Comparison of ENCODE assay signal across 39 mouse cellular contexts in genomic region chr4:137518746-137519145, GRCm38 (mm10). TPM values are rescaled to one million over a fixed set of nuclear protein-coding genes. Genes with fewer than 3 reads are reported as not detected.
DNase-seq lines count a peak whose midpoint lies in the region; ATAC-seq and TF ChIP-seq lines count a peak whose summit lies in the region.
"Had no signal": no experiment of that assay in that cellular context is flagged by ENCODE, and none has a peak within 500 bp of the region (broad histone marks: within the 10 kb centered on the region; RNA-seq: fewer than 3 reads in every experiment).

No protein-coding gene starts in this region.

- no peaks in the 10 kb centered on the region for H3K9me3 ChIP-seq in hindbrain, postnatal 0 days (ENCODE audit: low read length)
- no peaks in the 10 kb centered on the region for H3K9me3 ChIP-seq in hindbrain, embryonic 11.5 days (ENCODE audit: control insufficient read depth, low read length)
- H3K9me3 ChIP-seq in ES-Bruce4 (replicated peaks; ENCODE audit: control insufficient read depth, insufficient read depth, low read length, poor library complexity, severe bottlenecking): no peaks in the 10 kb centered on the region
- H3K9me3 ChIP-seq in ES-E14 (ENCODE audit: control insufficient read depth, insufficient read depth, low read depth, low read length): no peaks in the 10 kb centered on the region
- H3K9me3 ChIP-seq: embryonic facial prominence, embryonic 13.5 days; forebrain, embryonic 12.5 days; heart, embryonic 15.5 days; hindbrain, embryonic 12.5 days; limb, embryonic 13.5 days; midbrain, embryonic 13.5 days; neural tube, embryonic 13.5 days had no signal

- H3K27me3 ChIP-seq in hindbrain, postnatal 0 days (ENCODE audit: insufficient read depth, low read length): no peaks in the 10 kb centered on the region
- H3K27me3 ChIP-seq in hindbrain, embryonic 11.5 days (ENCODE audit: control insufficient read depth, insufficient read depth, low read length): no peaks in the 10 kb centered on the region
- H3K27me3 ChIP-seq in ES-Bruce4 (ENCODE audit: control insufficient read depth, insufficient read depth, low read length, poor library complexity, severe bottlenecking): no peaks in the 10 kb centered on the region
- H3K27me3 ChIP-seq: embryonic facial prominence, embryonic 13.5 days; forebrain, embryonic 12.5 days; heart, embryonic 15.5 days; hindbrain, embryonic 12.5 days; limb, embryonic 13.5 days; midbrain, embryonic 13.5 days; neural tube, embryonic 13.5 days had no signal

- 87% methylated on average over 14 of the region's 14 CpGs for WGBS in hindbrain, postnatal 0 days
- WGBS in hindbrain, embryonic 11.5 days: 89% methylated on average over 14 of the region's 14 CpGs

- no peak overlapping the region for H3K27ac ChIP-seq in hindbrain, postnatal 0 days
- H3K27ac ChIP-seq in hindbrain, embryonic 11.5 days (ENCODE audit: low read depth, low read length): no peak overlapping the region
- H3K27ac ChIP-seq in ES-Bruce4 (ENCODE audit: insufficient read depth, low read length): no peak overlapping the region
- H3K27ac ChIP-seq in ES-E14 (ENCODE audit: insufficient read depth, low read depth, low read length, poor library complexity, severe bottlenecking): no peak overlapping the region
- H3K27ac ChIP-seq: embryonic facial prominence, embryonic 13.5 days; forebrain, embryonic 12.5 days; heart, embryonic 15.5 days; hindbrain, embryonic 12.5 days; limb, embryonic 13.5 days; macrophage; midbrain, embryonic 13.5 days; neural tube, embryonic 13.5 days had no signal

- ATAC-seq in hindbrain, postnatal 0 days: no peak
- ATAC-seq in hindbrain, embryonic 11.5 days (ENCODE audit: low FRiP score): no peak
- 0 out of 2 replicates have a peak, but pooled peaks have one; percentile 15 for ATAC-seq in erythroblast, adult 5-6 weeks (replicated peaks; ENCODE audit: low FRiP score, poor library complexity, severe bottlenecking)
- ATAC-seq: intestine, postnatal 0 days; midbrain, embryonic 13.5 days had no signal

- no peak overlapping the region for H3K9ac ChIP-seq in hindbrain, postnatal 0 days (replicated peaks; ENCODE audit: low read length)
- H3K9ac ChIP-seq in hindbrain, embryonic 11.5 days (ENCODE audit: low read depth, low read length): no peak overlapping the region
- H3K9ac ChIP-seq in ES-Bruce4 (ENCODE audit: low read depth, poor library complexity, severe bottlenecking): no peak overlapping the region
- peak overlapping the region; percentile 57 for H3K9ac ChIP-seq in ES-E14 (ENCODE audit: insufficient read depth, low read depth, low read length, poor library complexity, severe bottlenecking)
- H3K9ac ChIP-seq: embryonic facial prominence, embryonic 13.5 days; forebrain, embryonic 12.5 days; heart, embryonic 15.5 days; hindbrain, embryonic 12.5 days; limb, embryonic 13.5 days; midbrain, embryonic 13.5 days; neural tube, embryonic 13.5 days had no signal

- peak; percentile 33 for TF ChIP-seq CTCF in hindbrain, postnatal 0 days (IDR thresholded peaks at IDR 0.05; ENCODE audit: low read depth)
- TF ChIP-seq CTCF in ES-Bruce4 (IDR thresholded peaks at IDR 0.05; ENCODE audit: low read depth, low read length): peak; percentile 34

- no peaks in the 10 kb centered on the region for H3K36me3 ChIP-seq in hindbrain, postnatal 0 days (ENCODE audit: insufficient read depth, low read length)
- H3K36me3 ChIP-seq in hindbrain, embryonic 11.5 days (ENCODE audit: control insufficient read depth, insufficient read depth, low read length): no peaks in the 10 kb centered on the region
- H3K36me3 ChIP-seq in ES-Bruce4 (ENCODE audit: control insufficient read depth, insufficient read depth, low read length, poor library complexity, severe bottlenecking) (peaks cover 86% of the 10 kb centered on the region), ES-E14 (ENCODE audit: control insufficient read depth, insufficient read depth, low read length, poor library complexity, severe bottlenecking) (peaks cover 90% of the 10 kb centered on the region)

- no peaks in the 10 kb centered on the region for H3K4me1 ChIP-seq in hindbrain, postnatal 0 days (ENCODE audit: insufficient read depth, low read length)
- no peaks in the 10 kb centered on the region for H3K4me1 ChIP-seq in hindbrain, embryonic 11.5 days (replicated peaks; ENCODE audit: control insufficient read depth, insufficient read depth, low read length)
- H3K4me1 ChIP-seq in ES-Bruce4 (ENCODE audit: control insufficient read depth, insufficient read depth, low read length) (no peaks in the 10 kb centered on the region), ES-E14 (ENCODE audit: control insufficient read depth in 2 of 2, insufficient read depth in 2 of 2, low read length in 2 of 2, poor library complexity in 1 of 2) (no peaks in the 10 kb centered on the region; a peak in 1 of 4 replicates)
- H3K4me1 ChIP-seq: forebrain, embryonic 12.5 days; heart, embryonic 15.5 days; hindbrain, embryonic 12.5 days; limb, embryonic 13.5 days; midbrain, embryonic 13.5 days; neural tube, embryonic 13.5 days had no signal

- no peak overlapping the region for H3K4me3 ChIP-seq in hindbrain, postnatal 0 days (ENCODE audit: low read length)
- H3K4me3 ChIP-seq in hindbrain, embryonic 11.5 days (ENCODE audit: low read depth, low read length): no peak overlapping the region
- H3K4me3 ChIP-seq in ES-Bruce4 (ENCODE audit: low read depth, low read length) (peak overlapping the region; percentile 27), ES-E14 (ENCODE audit: insufficient read depth in 1 of 2, low read depth in 1 of 2, low read length in 2 of 2, poor library complexity in 1 of 2, severe bottlenecking in 1 of 2) (peak overlapping the region; percentile 22 to 51; a peak in 3 of 4 replicates)
- H3K4me3 ChIP-seq: embryonic facial prominence, embryonic 13.5 days; erythroblast, embryonic 14.5 days; forebrain, embryonic 12.5 days; heart, embryonic 15.5 days; hindbrain, embryonic 12.5 days; limb, embryonic 13.5 days; midbrain, embryonic 13.5 days; neural tube, embryonic 13.5 days had no signal

- no peak for DNase-seq in hindbrain, postnatal 0 days (ENCODE audit: low spot score)
- no peak for DNase-seq in hindbrain, embryonic 11.5 days (ENCODE audit: low spot score)
- DNase-seq in ES-E14 (ENCODE audit: low read depth, low spot score): peak; percentile 26
- DNase-seq in lung, postnatal 36 days: no peak
- DNase-seq in cerebellum, adult 18-20 months: no peak
- DNase-seq: adrenal gland, postnatal 10 days; B cell, adult 2 months; cerebellum, adult 11 months; cerebellum, adult 9-11 months; gastrocnemius, postnatal 25 days; kidney, adult 9 months; kidney, postnatal 10 days; right cerebral cortex, postnatal 14 days; thymus, adult 18-20 months; thymus, postnatal 25 days had no signal

- no peak overlapping the region for H3K4me2 ChIP-seq in hindbrain, postnatal 0 days (ENCODE audit: low read depth, low read length)
- H3K4me2 ChIP-seq in hindbrain, embryonic 11.5 days (replicated peaks; ENCODE audit: low read depth, low read length): no peak overlapping the region
- H3K4me2 ChIP-seq: embryonic facial prominence, embryonic 13.5 days; forebrain, embryonic 12.5 days; heart, embryonic 15.5 days; hindbrain, embryonic 12.5 days; limb, embryonic 13.5 days; liver, embryonic 11.5 days; midbrain, embryonic 13.5 days; neural tube, embryonic 13.5 days had no signal

- no peak for TF ChIP-seq POLR2A in ES-Bruce4 (IDR thresholded peaks at IDR 0.05; ENCODE audit: insufficient read depth, low read length)

- TF ChIP-seq EP300 in ES-Bruce4 (IDR thresholded peaks at IDR 0.05; ENCODE audit: insufficient read depth, low read depth, low read length): no peak

- in situ Hi-C loops in ES-E14 (cut with MboI; ENCODE audit: low sequenced_read_pairs in 2 of 2, unreplicated experiment in 2 of 2): no loop called here

TF ChIP-seq in ES-E14, 5 proteins besides CTCF, POLR2A, EP300 and RAD21:
- TF ChIP-seq HCFC1 (IDR thresholded peaks at IDR 0.05; ENCODE audit: borderline replicate concordance, insufficient read depth, low read length) (no peak), ZC3H11A (IDR thresholded peaks at IDR 0.05; ENCODE audit: borderline replicate concordance, low read depth, low read length) (no peak), MAFK (IDR thresholded peaks at IDR 0.05; ENCODE audit: insufficient read depth, low read depth, low read length) (no peak), ZNF384 (IDR thresholded peaks at IDR 0.05; ENCODE audit: low read depth, low read length) (no peak), CHD2 (IDR thresholded peaks at IDR 0.05; ENCODE audit: low read depth, low read length) (no peak)

RNA-seq across cellular contexts. Expression of gene Hspg2, which starts 50.2 kb away (rescaled TPM):
- total RNA-seq in hindbrain, postnatal 0 days (2014; rRNA removed): 37.8 and 39.2 TPM in 2 replicates
- polyA plus RNA-seq in hindbrain, postnatal 0 days (2015; fragmentation: Nextera tagmentation; extraction: Ambion mirVana): 3.5 and 3.7 TPM in 2 replicates
- 14.7 and 18.1 TPM in 2 replicates for polyA plus RNA-seq in hindbrain, embryonic 11.5 days (2014; fragmentation: Nextera tagmentation; extraction: Ambion mirVana)
- polyA plus RNA-seq in ES-Bruce4 (2011; ENCODE audit: insufficient read depth, insufficient read length, low read depth, missing spikeins): 147 and 184 TPM in 2 replicates
- 226 and 278 TPM in 2 replicates for total RNA-seq in ES-E14 (2012; rRNA removed)
- not detected in 2 replicates for total RNA-seq in erythroblast, adult 5-6 weeks (2015; ENCODE audit: low replicate concordance)
- not detected in 2 replicates for total RNA-seq in erythroblast, adult 5-6 weeks (2017; ENCODE audit: low replicate concordance)
- total RNA-seq: megakaryocyte-erythroid progenitor cell, adult 5-6 weeks had no signal

RNA-seq across cellular contexts. Expression of gene Ldlrad2, which starts 55.6 kb away (rescaled TPM):
- total RNA-seq in hindbrain, postnatal 0 days (2014; rRNA removed): not detected in 2 replicates
- polyA plus RNA-seq in hindbrain, postnatal 0 days (2015; fragmentation: Nextera tagmentation; extraction: Ambion mirVana): 0.40 TPM in 1 of 2 replicates, not detected in the other
- 0.68 and 0.77 TPM in 2 replicates for polyA plus RNA-seq in hindbrain, embryonic 11.5 days (2014; fragmentation: Nextera tagmentation; extraction: Ambion mirVana)
- polyA plus RNA-seq in ES-Bruce4 (2011; ENCODE audit: insufficient read depth, insufficient read length, low read depth, missing spikeins): not detected in 2 replicates
- not detected in 2 replicates for total RNA-seq in ES-E14 (2012; rRNA removed)
- total RNA-seq in erythroblast, adult 5-6 weeks (2015; ENCODE audit: low replicate concordance): not detected in 2 replicates
- not detected in 2 replicates for total RNA-seq in erythroblast, adult 5-6 weeks (2017; ENCODE audit: low replicate concordance)
- total RNA-seq: adrenal gland, postnatal 10 days; common myeloid progenitor, adult 5-6 weeks; gastrocnemius, postnatal 25 days; heart, adult 8-10 months; heart, postnatal 25 days; layer of hippocampus, postnatal 10 days; left cerebral cortex, adult 18-20 months; left cerebral cortex, postnatal 25 days; megakaryocyte-erythroid progenitor cell, adult 5-6 weeks had no signal
- polyA plus RNA-seq: embryonic facial prominence, embryonic 13.5 days; erythroblast, embryonic 14.5 days; forebrain, embryonic 12.5 days; hindbrain, embryonic 12.5 days; intestine, postnatal 0 days; large intestine, adult 2 months; limb, embryonic 13.5 days; liver, embryonic 11.5 days; liver, embryonic 16.5 days; macrophage; neural tube, embryonic 13.5 days; small intestine, adult 2 months; stomach, embryonic 14.5 days had no signal

Comparison
In these comparisons a context has a peak if more than half of its experiments do, and no peak if none do; other contexts are left out.
1. H3K4me3 ChIP-seq: peak in ES-Bruce4 (single experiment) and ES-E14 (2 of 2); none in hindbrain, postnatal 0 days (single experiment) and hindbrain, embryonic 11.5 days (single experiment).
2. RNA of gene Hspg2, which starts 50.2 kb away (total RNA-seq): 226 to 278 TPM in ES-E14 and 37.8 to 39.2 TPM in hindbrain, postnatal 0 days; not detected in erythroblast, adult 5-6 weeks; every median in the first group is over 10 times any median in the second.